Mouse (Mus musculus) E14TG2a.4 (cell line): ENCODE results near the gene Dcaf12.

Experiments used
- CTCF ChIP-seq: conservative IDR thresholded peaks from 2 replicates; pipeline ENCODE4 v1.5.1; 2014; ENCODE audit warnings: low read length
- NANOG ChIP-seq: IDR thresholded peaks from 2 replicates; pipeline ENCODE4 v1.6.1; 2014; ENCODE audit warnings: borderline replicate concordance, low read length, mixed read lengths
- POU5F1 ChIP-seq: IDR thresholded peaks from 2 replicates; pipeline ENCODE4 v1.6.1; 2014; ENCODE audit warnings: low read length, borderline replicate concordance

GRCm38 (mm10) chr4:41295960-41296359 is 18.7 kb downstream of the Dcaf12 start:
- TF ChIP-seq CTCF (no peak), NANOG (no peak), POU5F1 (no peak)
